Mouse (Mus musculus) myocyte (in vitro differentiated cells): ENCODE results near the gene G6pc.

Source experiments
- MYOG ChIP-seq, 3 experiments: IDR thresholded peaks; one replicate each; pipeline ENCODE4 v1.6.1; 2011; ENCODE audit warnings: control low read depth in 2 of 3, low read depth in 2 of 3, mild to moderate bottlenecking in 2 of 3; ENCODE audit not compliant: insufficient read length in 2 of 3, control insufficient read depth in 1 of 3, insufficient read depth in 1 of 3
- POLR2A ChIP-seq: IDR thresholded peaks from one replicate; pipeline ENCODE4 v1.6.1; 2011; ENCODE audit warnings: low read depth, mild to moderate bottlenecking, control low read depth, moderate library complexity; ENCODE audit not compliant: insufficient read length
- SRF ChIP-seq: IDR thresholded peaks from one replicate; pipeline ENCODE4 v1.6.1; 2011; ENCODE audit warnings: low read depth; ENCODE audit not compliant: control insufficient read depth, insufficient read length

DNA sequence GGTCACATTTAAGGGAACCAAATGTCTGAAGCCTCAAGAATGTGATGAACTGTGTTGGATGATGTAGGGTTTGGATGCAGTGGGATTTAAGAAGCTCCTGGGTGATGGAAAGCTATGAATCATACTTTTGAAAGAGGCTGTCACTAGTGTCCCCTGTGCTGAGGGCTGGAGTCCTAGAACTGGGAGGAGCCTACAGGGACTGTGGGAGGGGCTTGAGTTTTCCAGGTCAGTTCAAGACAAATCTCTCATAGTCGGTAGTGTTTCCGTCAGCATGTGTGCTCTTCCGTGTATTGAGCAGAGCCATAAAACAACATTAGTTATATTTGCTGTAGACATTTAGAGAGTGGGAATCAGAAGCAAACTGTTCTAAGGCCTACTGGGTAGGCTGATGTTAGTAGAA, 40.0 kb upstream of the G6pc start:
- TF ChIP-seq POLR2A: no peak
- TF ChIP-seq SRF: no peak
- TF ChIP-seq MYOG (IDR thresholded peaks at IDR 0.05; ENCODE audit: control insufficient read depth in 1 of 3, insufficient read depth in 1 of 3, insufficient read length in 2 of 3, low read depth in 2 of 3): no peak
